Mouse (Mus musculus): ENCODE measurements around the gene Maml2.

- TF ChIP-seq ZNF384 (IDR thresholded peaks at IDR 0.05; ENCODE audit: low read depth, low read length) (no peak), CHD2 (IDR thresholded peaks at IDR 0.05; ENCODE audit: low read depth, low read length) (no peak), HCFC1 (IDR thresholded peaks at IDR 0.05; ENCODE audit: borderline replicate concordance, insufficient read depth, low read length) (no peak), ZC3H11A (IDR thresholded peaks at IDR 0.05; ENCODE audit: borderline replicate concordance, low read depth, low read length) (no peak), MAFK (IDR thresholded peaks at IDR 0.05; ENCODE audit: insufficient read depth, low read depth, low read length) (no peak)
Observed at GRCm38 (mm10) chr9:13645153-13645552, 347.4 kb downstream of the Maml2 start.
